Mouse (Mus musculus) kidney, adult 2 months (tissue): ENCODE data around the gene Mfsd10. TPM values are rescaled to one million over a fixed set of nuclear protein-coding genes. Genes with fewer than 3 reads are reported as not detected.
A peak's percentile ranks its signal among the peaks of the same experiment; 100 is the strongest.

Experiments
- DNase-seq: peaks from one replicate; pipeline ENCODE4 v3.0.0; 2021
- H3K27ac ChIP-seq: fragments of 200-500 bp; 2 replicates; pipeline ENCODE4 v1.5.1; 2012; ENCODE audit warnings: low read depth, low read length, control low read depth, inconsistent platforms; ENCODE audit not compliant: insufficient read depth
- H3K27me3 ChIP-seq: fragments of 200-500 bp; replicated peaks from 2 replicates; pipeline ENCODE4 v1.6.1; 2012; ENCODE audit warnings: mild to moderate bottlenecking, moderate library complexity, low read length, inconsistent platforms; ENCODE audit not compliant: control insufficient read depth, insufficient read depth
- H3K36me3 ChIP-seq: fragments of 200-500 bp; 2 replicates; pipeline ENCODE4 v1.6.1; 2012; ENCODE audit warnings: mild to moderate bottlenecking, moderate library complexity, low read length, inconsistent platforms; ENCODE audit not compliant: control insufficient read depth, insufficient read depth
- H3K4me1 ChIP-seq: fragments of 200-500 bp; 2 replicates; pipeline ENCODE4 v1.6.1; 2011; ENCODE audit warnings: low read length; ENCODE audit not compliant: control insufficient read depth, insufficient read depth
- H3K4me3 ChIP-seq: fragments of 200-500 bp; 2 replicates; pipeline ENCODE4 v1.5.1; 2011; ENCODE audit warnings: mild to moderate bottlenecking, low read depth, low read length, control low read depth; ENCODE audit not compliant: insufficient read depth
- CTCF ChIP-seq: fragments of 200-500 bp; conservative IDR thresholded peaks from 2 replicates; pipeline ENCODE4 v1.5.1; 2011; ENCODE audit warnings: low read depth, mild to moderate bottlenecking, control low read depth, low read length, moderate library complexity, mixed read lengths; ENCODE audit not compliant: insufficient read depth, insufficient read length
- POLR2A ChIP-seq: fragments of 200-500 bp; IDR thresholded peaks from one replicate; pipeline ENCODE4 v1.6.1; 2011; ENCODE audit warnings: low read depth, low read length, control low read depth
- WGBS: fragments of 180-500 bp; shearing (Covaris S2); methylation state at CpG from one replicate; pipeline ENCODE4 v1.1.7; 2018; 5-methylcytosine and 5-hydroxymethylcytosine counted together
- polyA plus RNA-seq: library from polyadenylated mRNA; depleted of rRNA; stranded (reverse); fragments of >200 nt; gene quantifications from 2 replicates; pipeline ENCODE4 v1.2.3, GENCODE M21; 2012

Mfsd10 gene
- polyA plus RNA-seq, 1 experiment = 55.6 TPM

GRCm38 (mm10) chr5:34637591-34638156, 662 bp upstream of the Mfsd10 start:
- 78% methylated on average over 7 of the region's 7 CpGs for WGBS
- no peaks in the 10 kb centered on the region; the same call in 1 of the 2 replicates for H3K4me1 ChIP-seq
- H3K36me3 ChIP-seq = no peaks in the 10 kb centered on the region
- DNase-seq = no peak
- H3K4me3 ChIP-seq = no peak overlapping the region
- no peak for TF ChIP-seq CTCF
- TF ChIP-seq POLR2A = no peak
- no peak overlapping the region for H3K27ac ChIP-seq
- no peaks in the 10 kb centered on the region for H3K27me3 ChIP-seq

GRCm38 (mm10) chr5:34635665-34636192, 1.3 kb downstream of the Mfsd10 start:
- Histone ChIP-seq H3K4me1 (no peaks in the 10 kb centered on the region; the same call in 1 of the 2 replicates), H3K4me3 (no peak overlapping the region), H3K27ac (no peak overlapping the region), H3K27me3 (no peaks in the 10 kb centered on the region), H3K36me3 (no peaks in the 10 kb centered on the region)
- 65% methylated on average over 10 of the region's 10 CpGs for WGBS
- no peak for DNase-seq
- TF ChIP-seq POLR2A (no peak), CTCF (no peak)

DNA sequence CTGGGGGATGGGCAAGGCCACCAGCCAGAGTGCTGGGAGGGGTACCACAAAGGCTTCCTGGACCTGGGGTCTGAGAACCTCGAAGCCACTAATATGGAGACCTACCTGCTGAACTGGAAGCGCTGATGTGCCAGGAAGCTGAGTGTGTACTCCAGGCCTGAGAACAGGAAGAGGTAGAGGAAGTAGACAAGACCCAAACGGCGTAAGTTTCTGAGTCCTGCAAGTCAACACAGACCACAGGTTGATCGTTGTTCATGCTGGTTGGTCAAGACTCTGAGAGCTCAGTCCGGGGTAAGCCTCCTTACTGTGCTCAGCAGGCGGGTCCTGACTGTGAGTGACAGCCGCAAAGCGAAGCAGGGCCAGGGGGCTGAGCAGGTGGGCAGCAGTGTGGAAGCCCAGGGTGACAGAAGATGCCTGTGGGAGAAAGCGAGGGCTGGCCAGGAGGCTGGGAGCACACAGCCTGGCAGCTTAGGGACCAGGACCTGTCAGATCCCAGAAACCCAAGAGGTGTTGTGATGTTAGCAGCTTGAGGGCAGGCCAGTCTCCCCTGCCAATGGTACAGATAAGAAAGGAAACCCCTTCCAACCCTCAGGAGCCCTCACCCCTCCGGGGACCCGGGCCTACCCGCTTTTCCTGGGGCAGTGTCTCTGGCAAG, 2.1 kb downstream of the Mfsd10 start:
- no peak for DNase-seq
- no peak overlapping the region for H3K4me3 ChIP-seq
- H3K36me3 ChIP-seq = no peaks in the 10 kb centered on the region
- no peak for TF ChIP-seq POLR2A
- TF ChIP-seq CTCF = no peak
- no peaks in the 10 kb centered on the region; the same call in 1 of the 2 replicates for H3K4me1 ChIP-seq
- no peak overlapping the region for H3K27ac ChIP-seq
- no peaks in the 10 kb centered on the region for H3K27me3 ChIP-seq
- 87% methylated on average over 13 of the region's 13 CpGs for WGBS

- TF ChIP-seq CTCF (no peak), POLR2A (no peak)
- no peak overlapping the region for H3K27ac ChIP-seq
- DNase-seq = no peak
- 71% methylated on average over 4 of the region's 4 CpGs for WGBS
- H3K27me3 ChIP-seq = no peaks in the 10 kb centered on the region
- no peaks in the 10 kb centered on the region for H3K36me3 ChIP-seq
- no peaks in the 10 kb centered on the region; the same call in 1 of the 2 replicates for H3K4me1 ChIP-seq
- no peak overlapping the region for H3K4me3 ChIP-seq
Observed at GRCm38 (mm10) chr5:34633641-34634040, 3.4 kb downstream of the Mfsd10 start.

- Histone ChIP-seq H3K4me3 (no peak overlapping the region), H3K27me3 (no peaks in the 10 kb centered on the region), H3K27ac (no peak overlapping the region), H3K36me3 (no peaks in the 10 kb centered on the region), H3K4me1 (no peaks in the 10 kb centered on the region; the same call in 1 of the 2 replicates)
- no peak for TF ChIP-seq CTCF
- TF ChIP-seq POLR2A = no peak
- no peak for DNase-seq
- WGBS = 97% methylated on average over 2 of the region's 2 CpGs
Observed at GRCm38 (mm10) chr5:34632996-34633395, 4.0 kb downstream of the Mfsd10 start.

DNA sequence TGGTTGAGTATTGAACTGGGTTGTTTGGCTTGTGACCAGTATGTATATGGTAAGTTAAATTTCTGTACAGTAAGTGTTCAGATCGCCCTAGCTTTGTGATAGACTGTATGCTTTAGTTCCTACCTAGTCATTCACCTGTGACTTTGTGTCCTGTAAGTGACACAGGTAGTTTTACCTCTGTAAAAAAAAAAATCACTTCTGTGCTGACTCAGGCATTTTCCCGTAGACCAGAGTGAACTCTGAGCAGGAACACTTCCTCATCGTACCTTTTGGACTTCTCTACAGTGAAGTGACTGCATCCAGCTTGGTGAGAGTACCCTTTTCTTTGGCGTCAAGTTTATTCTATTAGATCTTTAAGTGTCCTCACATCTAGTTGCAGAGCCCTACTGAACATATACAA, 27.0 kb downstream of the Mfsd10 start:
- TF ChIP-seq POLR2A = no peak
- TF ChIP-seq CTCF = no peak
- H3K27me3 ChIP-seq = no peaks in the 10 kb centered on the region
- peaks cover 4% of the 10 kb centered on the region; the same call in 1 of the 2 replicates for H3K36me3 ChIP-seq
- DNase-seq = peak; percentile 43
- no peak overlapping the region for H3K27ac ChIP-seq
- 72% methylated on average over 4 of the region's 4 CpGs for WGBS
- no peaks in the 10 kb centered on the region for H3K4me1 ChIP-seq
- H3K4me3 ChIP-seq = no peak overlapping the region

DNA sequence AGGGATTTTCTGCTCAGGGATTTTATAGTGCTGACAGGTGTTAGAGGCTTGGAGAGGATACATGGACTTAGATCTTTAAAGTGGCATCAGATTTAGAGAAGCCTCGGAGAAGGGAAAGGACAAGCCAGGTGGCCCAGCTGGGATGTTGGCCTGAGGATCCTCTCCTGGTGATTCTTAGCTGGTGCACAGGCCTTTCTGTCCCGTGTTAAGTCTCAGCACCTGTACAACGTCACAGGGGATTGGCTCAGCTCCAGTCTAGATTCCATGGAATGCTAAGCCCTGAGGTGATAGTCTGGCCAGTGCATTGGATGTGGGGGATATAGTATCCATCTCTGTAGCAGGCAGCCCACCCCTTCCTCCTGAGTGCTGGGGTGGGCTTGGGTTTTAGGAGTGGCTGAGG, 28.8 kb downstream of the Mfsd10 start:
- WGBS = 43% methylated on average over 3 of the region's 3 CpGs
- DNase-seq = no peak
- Histone ChIP-seq H3K4me1 (no peaks in the 10 kb centered on the region), H3K4me3 (no peak overlapping the region), H3K27ac (no peak overlapping the region), H3K36me3 (peaks cover 1% of the 10 kb centered on the region; the same call in 1 of the 2 replicates), H3K27me3 (no peaks in the 10 kb centered on the region)
- TF ChIP-seq CTCF = no peak
- TF ChIP-seq POLR2A = no peak
